Mouse (Mus musculus): Measurements from ENCODE around the gene Taf6l. TPM values are rescaled to one million over a fixed set of nuclear protein-coding genes. Genes with fewer than 3 reads are reported as not detected.
A peak's percentile ranks its signal among the peaks of the same experiment; 100 is the strongest.

Gene Taf6l
- total and polyA plus RNA-seq, 3 experiments, result 11.9 to 22.4 (median 17.2) TPM

GRCm38 (mm10) chr19:8790171-8790570 lies 4.0 kb upstream of the Taf6l start:
- no peak for DNase-seq

GRCm38 (mm10) chr19:8789171-8789570 lies 3.0 kb upstream of the Taf6l start:
- no peak for DNase-seq

DNA sequence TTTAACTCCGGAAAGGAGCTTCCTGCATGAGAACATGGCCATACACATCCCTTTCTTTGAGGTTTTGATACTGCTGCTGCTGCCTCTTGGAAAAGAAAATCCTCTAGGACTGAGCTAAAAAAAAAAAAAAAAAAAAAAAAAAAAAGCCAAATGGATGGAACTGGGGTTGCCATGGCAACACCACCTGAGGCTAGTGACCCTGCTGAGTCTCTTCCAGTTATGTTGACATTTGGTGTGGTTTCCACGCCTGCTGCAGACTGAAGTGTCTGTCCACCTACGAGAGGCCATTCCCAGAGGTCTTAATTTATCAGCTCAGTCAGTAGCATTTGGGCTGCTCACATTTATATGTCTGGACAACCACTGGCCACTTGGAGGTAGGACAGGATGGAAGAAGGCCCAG lies 2.3 kb upstream of the Taf6l start:
- DNase-seq, result no peak

GRCm38 (mm10) chr19:8774951-8775421 lies 11.2 kb downstream of the Taf6l start:
- DNase-seq, result peak; percentile 61

DNA sequence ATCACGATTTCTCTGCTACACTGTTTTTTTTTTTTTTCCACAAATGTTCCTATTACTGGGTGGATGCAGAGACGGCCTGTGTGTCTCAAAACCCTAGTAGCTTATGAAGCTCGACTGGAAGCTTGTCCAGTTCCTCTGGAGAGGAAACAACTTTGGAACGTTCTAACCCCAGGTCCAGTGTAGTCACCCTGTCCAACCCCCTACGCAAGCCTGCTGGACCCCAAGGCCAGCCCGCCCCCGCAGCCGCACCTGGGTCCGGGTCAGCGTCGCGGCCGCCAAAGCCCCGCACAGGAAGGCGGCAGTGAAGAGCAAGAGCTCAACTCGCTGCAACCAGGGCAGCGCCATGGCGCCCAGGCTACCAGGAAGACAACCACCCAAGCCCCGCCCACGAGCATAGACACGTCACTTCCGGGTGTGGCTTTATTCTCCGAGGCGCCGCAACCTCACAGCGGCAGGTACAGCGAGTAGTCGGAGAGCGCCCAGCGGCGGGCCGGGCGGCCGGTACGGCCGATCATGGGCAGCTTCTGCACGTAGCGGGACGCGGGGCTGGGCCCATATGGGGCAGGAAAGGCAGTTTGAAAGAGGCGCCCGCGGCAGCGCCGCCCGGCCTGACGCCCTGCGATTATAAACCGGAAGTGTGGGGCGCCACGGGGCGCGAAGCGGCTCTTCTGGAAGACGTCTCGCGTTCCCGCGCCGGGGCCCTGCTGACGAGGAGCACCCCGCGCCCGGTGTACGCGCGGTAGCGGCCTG lies 12.0 kb downstream of the Taf6l start, which contains the start of gene Tmem179b:
Gene Tmem179b (minus strand): TSS at position 382 of the 750 bp plus-strand sequence.
- DNase-seq, result peak; percentile 96

GRCm38 (mm10) chr19:8773409-8773808 lies 12.8 kb downstream of the Taf6l start:
- no peak for DNase-seq

- DNase-seq, result no peak
Observed at GRCm38 (mm10) chr19:8772996-8773395, 13.2 kb downstream of the Taf6l start.

DNA sequence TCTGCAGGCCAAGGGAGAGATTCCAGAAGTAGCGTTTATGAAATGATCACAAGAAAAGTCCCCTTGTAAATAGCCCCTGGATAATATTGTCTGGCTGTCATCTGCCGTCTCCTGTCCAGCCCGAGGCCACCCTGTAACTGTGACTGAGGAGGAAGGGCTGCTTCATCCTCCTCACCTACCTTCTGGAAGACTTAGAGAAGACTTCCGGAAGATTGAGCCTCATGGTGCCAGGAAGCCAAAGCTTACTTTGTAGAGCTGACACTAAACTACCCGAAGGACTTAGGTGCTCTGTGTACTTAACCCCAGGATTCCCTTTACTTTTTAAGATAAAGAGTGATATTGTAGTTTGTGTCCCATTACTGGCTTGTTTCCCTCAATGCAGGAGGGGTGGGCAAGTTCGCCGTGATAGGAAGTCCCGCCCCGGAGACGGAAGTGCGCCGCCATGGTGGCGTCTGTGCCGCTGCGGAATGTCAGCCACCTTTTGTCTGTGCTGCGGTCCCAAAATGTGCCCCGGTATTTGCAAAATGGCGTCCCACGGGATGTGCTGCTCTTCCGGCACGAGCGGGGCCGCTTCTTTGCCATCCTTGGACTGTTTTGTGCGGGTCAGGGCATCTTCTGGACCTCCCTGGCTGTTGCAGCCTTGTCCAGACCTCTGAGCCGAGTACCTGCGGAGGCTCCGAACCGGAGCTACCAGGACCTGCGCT lies 15.5 kb downstream of the Taf6l start, which contains the start of gene Tmem223:
Gene Tmem223 (plus strand): TSS at position 430 of the 704 bp plus-strand sequence.
- peak; percentile 88 for DNase-seq

DNA sequence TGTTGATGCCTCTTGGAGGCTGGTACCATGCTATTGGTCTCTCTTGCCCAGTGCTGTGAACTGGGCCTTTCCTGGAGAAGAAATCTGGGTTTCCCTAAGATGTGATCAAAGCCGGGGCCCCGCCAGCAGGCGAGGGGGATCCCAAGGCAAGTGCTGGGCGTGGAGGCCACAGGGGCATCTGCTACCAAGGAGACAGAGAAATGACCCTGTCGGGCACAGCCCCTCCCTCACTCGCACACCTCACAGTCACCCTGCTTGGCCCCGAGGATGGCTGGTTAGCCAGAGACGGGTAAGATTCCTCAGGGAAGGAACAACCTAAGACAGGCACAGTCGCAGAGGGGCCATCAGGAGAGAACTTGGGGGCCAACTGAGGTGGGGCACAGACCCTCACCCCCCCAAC lies 20.7 kb downstream of the Taf6l start:
- no peak for DNase-seq

GRCm38 (mm10) chr19:8763276-8763675 lies 22.9 kb downstream of the Taf6l start:
- DNase-seq, result no peak

- DNase-seq, result no peak
Observed at GRCm38 (mm10) chr19:8760757-8761156, 25.5 kb downstream of the Taf6l start.

DNA sequence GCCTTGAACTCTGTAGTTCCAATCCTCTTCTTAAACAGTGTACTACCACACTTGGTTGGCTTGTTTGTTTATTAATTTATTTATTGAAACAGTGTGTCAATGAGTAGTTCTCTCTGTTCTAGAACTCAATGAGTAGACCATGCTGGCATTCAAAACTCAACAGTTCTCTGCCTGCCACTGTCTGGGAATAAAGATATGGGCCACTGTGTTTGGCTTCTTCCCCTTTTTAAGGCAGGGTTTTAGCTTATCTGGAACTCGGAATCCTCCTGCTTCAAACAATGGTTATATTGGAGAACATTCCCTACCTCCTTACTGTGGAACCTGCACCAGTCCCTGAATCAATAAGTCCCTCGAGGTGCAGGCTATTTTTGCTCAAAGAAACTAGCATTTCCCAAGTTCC lies 27.3 kb downstream of the Taf6l start:
- DNase-seq, result no peak

DNA sequence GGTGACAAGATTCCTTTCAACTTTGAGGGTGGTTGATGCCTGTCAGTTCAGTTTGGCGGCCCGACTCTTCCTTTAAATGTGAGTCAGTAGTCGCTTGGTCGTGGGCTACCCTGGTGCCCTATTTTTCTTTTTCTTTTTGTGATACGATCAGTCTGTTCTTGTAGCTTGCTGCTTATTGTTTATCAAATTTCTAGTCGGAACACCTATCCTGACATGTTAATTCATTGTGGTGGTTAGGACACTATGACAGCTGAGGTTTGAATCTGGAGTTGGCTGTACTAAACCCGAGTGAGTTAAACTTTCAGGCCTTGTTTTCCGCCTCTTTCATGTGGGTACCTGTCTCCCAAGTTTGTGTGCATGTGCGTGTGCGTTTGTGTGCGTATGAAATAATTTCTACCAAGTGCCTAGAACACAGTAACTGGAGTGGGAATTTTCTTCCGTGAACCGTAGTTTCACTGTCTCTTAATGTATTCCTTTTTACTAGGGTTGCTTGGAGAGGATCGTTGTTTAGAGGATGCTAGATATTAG lies 28.7 kb downstream of the Taf6l start:
- no peak for DNase-seq

DNA sequence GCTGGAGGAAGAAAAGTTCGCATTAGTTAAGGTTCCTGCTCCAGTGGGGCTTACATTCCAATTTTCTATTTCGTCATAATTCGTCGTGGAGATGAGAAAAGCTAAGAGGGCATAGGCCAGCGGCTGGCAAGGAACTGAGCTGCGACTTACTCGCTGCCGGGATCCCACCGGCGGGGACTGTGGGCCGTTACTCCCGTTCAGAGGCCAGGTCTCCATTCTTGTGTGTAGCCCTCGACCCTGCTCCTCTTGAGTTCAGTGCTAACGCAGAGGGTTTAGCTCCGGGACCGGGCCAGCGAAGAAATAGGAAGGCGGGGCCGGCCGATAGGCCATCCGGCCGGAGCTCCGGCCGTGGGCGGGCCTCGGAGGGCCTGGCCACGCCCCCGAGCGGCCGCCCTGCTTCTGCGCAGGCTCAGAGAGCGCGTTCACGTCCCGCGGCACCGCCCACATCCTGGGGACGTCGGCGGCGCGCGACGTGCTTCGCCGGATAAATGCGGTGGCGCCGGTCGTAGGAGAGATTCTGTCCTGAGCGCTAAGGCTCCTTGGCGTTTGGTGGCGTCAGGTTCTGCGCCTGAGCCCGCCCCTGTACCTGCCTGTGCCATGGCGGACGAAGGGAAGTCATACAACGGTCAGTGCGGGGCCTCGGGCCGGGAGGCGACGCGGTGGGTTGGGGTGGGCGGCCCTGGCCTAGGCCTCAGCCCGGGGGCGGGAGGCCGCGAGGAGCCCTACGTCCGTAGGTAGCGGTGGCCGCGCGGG lies 29.4 kb downstream of the Taf6l start, which contains the start of gene Nxf1:
Gene Nxf1 (plus strand): TSS at position 439 of the 753 bp plus-strand sequence.
- DNase-seq, result peak; percentile 95

DNA sequence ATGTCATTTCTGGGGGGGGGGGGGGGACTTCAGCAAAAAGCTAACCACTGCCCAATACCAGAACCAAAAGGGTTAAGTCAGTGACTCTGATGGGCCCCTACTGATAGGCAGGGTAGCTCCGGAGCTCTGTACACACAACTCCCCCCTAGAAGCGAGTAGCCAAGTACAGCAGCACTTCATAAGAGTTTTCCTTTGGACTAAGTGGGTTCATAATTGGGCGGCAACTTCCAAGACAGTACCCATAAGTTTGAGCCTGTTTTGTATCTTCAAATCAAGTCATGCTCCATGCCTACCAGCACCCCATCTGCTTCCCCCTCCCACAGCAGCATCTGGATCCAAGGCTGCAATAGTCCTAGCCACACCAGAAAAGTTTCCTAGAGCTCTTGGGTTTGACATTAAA lies 30.6 kb downstream of the Taf6l start:
- no peak for DNase-seq

DNA sequence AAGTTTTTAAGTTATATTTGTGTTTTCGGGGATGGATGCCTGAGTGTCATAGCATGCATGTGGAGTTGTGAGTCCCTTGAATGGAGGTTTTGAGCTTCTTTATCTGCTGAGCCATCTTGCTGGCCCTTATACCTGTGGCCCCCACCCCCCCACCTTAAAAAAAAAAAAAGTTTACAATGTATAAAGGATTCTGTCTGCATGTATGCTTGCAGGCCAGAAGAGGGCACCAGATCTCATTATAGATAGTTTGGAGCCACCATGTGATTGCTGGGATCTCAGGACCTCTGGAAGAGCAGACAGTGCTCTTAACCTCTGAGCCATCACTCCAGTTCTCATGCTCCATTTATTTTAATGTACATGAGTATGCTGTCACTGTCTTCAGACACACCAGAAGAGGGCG lies 38.8 kb downstream of the Taf6l start:
- DNase-seq, result no peak

DNA sequence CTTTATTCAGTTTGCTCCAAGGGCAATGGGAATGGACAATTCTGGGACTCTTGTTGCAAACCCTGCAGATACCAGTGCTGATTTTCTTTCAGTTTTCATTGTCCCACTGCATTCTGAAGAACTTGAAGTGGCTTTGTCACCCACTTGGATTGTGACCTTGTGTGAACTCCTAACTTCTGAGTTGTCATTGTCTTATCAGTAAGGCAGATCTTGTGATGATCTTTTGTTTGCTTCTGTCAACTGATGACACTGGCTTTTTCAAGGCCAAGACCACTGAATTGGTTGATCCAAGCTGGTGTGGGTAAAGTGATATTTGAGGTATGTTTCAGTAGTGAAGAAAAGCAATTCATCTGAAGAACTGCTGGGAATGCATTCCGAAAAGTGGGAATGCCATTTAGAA lies 40.8 kb downstream of the Taf6l start:
- DNase-seq, result no peak

DNA sequence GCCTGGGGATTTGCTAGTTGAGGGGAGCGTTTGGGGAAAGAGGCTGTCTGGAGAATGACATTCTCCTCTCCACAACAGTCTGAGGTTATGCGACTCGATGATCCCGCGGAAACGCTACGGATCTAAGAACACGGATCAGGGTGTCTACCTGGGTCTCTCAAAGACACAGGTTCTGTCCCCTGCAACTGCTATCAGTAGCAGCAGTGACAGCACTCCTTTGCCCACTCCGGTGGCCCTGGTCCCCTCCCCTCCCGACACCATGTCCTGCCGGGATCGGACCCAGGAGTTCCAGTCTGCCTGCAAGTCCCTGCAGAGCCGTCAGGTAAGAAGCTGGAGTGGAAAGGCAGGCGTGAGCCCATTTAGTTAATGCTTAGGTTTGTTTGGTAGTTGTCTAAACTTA lies 44.0 kb downstream of the Taf6l start:
- no peak for DNase-seq

- peak; percentile 96 for DNase-seq
Observed at GRCm38 (mm10) chr19:8741243-8741869, 44.9 kb downstream of the Taf6l start, which contains the start of gene Stx5a. Gene Stx5a, plus strand, starts transcription at chr19:8741413.

DNA sequence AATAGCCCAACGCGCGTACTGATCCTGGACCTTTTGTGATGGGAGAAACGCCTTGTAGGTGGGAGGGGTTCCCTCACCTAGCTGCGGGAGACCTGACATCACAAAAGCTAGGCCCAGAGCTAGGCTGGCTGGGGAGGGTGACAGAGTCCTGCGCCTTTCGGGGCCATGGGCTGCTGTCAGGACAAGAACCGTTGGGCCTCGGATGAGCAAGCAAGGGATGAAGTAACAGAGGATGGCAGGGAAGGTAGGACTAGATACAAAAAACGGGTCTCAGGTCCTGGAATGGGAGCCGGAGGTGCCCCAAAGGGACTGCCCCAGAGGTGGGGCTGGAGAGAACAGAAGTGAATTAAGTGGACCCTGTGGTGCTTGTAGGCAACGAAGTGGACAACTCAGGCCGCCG lies 45.6 kb downstream of the Taf6l start, which contains the start of gene 1700092M07Rik:
Gene 1700092M07Rik (plus strand): TSS at position 116 of the 400 bp plus-strand sequence.
- no peak for DNase-seq

DNA sequence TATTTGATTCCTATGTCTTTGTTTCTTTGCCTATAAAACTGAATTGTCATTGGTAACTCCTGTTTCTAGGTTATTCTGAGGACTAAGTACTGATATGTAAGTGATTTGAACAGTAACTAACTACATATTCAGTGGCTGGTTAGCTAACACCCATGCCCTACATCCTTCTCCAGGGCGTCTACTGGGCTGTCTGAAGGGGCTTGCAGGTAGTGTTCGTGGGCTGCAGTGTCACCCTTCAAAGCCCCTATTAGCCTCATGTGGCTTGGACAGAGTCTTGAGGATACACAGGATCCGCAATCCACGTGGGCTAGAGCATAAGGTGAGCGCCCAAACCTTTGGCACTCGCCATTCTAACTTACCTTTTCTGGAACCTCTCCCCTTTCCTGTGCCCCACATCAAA lies 46.6 kb downstream of the Taf6l start:
- DNase-seq, result no peak

DNA sequence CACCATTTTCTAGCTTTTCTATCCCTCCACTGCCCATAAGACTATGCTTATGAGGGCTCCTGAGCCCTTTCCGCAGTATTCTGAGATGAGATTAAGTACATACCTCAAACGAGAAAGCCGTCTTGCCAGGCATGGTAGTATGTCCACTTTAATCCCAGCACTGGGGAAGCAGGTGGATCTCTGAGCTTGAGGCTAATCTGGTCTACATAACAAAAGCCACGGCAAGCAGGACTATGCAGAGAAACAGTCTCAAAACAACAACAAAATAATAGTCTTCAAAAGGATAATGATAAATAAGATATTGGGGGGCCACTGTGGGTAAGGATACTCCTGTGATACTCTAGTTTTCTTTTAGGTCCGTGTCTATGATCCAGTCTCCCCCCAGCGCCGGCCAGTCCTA lies 47.3 kb downstream of the Taf6l start:
- DNase-seq, result no peak

All from adrenal gland, adult 2 months (tissue).